Mouse (Mus musculus): ENCODE data around the gene Creb5. TPM values are rescaled to one million over a fixed set of nuclear protein-coding genes. Genes with fewer than 3 reads are reported as not detected.

Creb5 gene
- polyA plus RNA-seq (2015; fragmentation: Nextera tagmentation; extraction: Ambion mirVana) = 0.99 and 1.1 TPM in 2 replicates

DNA sequence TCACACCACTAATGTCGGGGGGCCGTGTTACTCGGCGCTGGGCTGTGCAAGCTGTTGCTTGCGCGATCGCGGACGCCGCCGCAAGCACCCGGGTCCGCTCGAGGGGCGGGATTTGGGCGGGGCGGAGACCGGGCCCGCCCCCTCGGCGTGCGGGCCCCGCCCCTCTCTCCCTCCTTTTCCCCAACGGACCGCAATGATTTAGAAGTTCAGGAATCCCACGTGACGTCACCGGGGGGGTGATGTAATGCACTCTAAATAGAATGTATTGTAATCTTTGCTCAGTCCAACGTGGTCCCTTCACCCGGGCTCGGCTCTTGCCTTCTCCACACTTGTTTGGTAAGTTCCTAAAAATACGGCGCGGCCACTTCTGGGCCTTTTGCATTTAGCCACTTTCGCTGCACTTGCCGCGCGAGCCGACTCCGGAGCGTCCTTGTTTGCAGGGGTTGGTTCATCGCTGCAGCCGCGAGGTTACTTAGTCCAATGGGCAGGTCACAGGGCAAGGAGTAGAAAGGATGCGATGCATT, at the start of gene Creb5:
Gene Creb5, plus strand, starts transcription at position 233 of the 524 bp plus-strand sequence.
- peak; percentile 24 for DNase-seq (ENCODE audit: low spot score)

DNA sequence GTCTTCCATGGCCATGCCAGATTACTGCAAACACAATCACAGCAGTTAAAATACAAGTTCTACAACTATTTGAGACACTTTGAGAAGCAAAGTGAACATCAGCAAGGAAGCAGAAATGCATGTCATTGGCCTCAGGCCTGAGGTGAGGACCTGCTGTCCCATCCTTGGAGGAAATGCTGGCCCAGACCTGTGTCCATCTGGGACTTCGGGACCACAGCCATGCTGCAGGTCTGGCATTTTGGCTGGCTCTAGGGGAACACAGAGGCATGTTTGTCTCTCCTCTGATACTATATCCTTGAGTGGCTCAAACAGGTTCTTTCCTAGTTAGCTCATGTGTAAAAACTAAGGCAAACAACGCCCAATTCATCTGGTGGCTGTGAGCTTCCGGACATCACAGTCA, 27.2 kb upstream of the Creb5 start:
- DNase-seq (ENCODE audit: low spot score) = no peak

DNA sequence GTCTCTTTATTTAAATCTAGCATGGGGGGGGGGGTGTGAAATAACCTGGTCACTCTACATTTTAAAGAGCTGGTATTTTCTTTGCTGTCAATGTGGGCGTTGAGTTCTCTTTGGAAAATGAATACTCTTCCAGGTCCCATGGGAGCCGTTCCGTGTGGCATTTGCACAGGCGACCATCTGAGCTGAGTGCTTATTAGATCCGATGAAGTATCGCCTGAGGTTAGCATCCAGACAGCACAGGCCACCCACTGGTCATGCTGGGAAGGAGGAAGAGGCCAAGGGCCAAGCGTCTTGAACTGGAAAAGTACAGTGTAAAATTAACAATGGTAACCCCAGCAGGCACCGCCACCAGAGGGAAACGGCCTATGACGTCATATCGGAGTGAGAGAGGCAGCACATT, 24.7 kb upstream of the Creb5 start:
- DNase-seq (ENCODE audit: low spot score) = no peak

DNA sequence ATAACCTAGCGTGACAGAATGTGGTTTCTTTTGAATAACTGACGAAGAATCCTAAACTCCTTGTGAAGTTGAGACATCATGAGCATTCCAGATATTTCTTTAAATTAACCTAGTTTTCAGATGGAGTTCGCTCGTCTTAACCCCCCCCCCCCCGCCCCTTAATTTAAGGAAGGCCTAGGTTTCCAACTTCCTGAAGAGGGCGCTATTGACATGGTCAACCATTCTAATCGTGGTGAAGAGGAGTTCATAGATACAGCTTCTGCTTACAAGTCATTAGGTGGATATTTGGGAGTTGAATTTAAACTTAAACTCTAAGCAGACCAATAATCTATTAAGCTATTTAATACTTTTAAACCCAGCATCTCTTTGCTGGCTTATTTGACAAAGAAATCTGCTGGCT, 20.0 kb upstream of the Creb5 start:
- DNase-seq (ENCODE audit: low spot score) = no peak

DNA sequence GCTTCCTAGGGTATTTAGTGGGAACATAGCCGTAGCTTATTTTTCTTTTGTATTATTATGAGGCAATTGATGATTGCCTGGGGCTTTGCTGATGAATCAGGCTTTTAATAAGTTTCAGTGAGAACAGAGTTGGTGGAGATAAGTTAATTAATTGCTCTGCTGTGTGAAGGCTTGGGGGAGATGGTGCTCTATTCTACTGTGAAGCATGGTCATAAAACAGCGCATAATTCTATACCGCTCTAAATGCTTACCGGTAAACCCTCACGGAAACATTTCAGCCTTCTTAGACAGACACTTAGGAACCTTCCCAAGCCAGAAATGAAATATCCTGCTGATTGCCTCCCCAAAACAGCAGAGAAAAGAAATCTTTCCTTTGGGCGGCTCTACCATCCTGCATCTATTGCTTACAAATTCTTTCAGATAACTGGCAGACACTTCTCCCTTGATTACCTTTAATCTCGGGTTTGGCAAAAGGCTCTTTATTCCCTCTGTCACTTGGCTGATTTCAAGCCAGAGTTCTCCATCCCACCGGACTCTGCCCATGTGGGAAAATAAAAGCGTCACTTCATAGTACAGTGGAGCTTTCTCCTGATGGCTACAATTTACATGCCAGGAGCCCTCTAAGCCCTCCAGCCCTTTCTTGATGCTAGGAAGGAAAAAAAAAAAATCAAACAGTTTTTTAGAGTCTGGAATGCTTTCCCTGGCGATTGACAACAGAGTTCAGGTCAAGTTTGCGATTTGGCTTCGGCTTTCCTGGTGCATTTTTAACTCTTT, 19.2 kb upstream of the Creb5 start:
- DNase-seq (ENCODE audit: low spot score) = no peak

DNA sequence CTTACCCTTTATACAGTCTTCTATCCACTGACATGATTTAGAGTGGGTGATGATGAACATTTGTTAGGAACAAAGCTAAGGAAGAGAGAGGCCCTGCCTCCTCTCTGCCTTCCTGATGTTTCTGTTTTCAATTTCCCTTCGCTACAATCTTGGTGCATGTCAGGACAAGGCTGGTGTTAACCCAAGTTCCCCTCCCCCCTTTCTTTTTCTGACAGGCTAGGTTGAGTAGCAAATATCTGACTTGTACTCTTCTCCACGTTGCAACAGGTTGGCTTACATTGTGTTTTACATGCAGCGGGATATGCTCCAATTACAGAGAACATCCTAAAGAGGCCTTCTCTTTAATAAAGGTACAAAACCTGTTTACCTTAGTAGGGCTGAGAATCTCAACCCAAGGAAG, 15.9 kb upstream of the Creb5 start:
- no peak for DNase-seq (ENCODE audit: low spot score)

DNA sequence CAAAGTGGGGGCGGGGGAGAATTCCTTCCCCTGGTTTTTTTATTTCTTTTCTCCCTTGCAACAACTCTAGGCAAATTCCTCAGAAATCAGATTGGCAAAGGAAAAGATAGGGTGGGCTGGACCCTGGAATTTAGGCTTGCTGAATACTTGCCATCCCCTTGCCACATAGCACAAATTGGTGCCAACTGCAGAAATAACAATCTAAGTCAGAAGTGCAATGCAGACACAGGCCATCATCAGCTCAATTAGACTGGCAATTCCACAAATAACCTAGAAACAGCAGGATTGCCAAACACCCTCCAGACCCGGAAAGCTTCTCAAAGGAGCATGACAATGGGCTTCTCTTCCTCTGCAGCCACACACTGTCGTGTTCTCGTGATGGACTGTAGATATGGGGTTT, 15.4 kb upstream of the Creb5 start:
- DNase-seq (ENCODE audit: low spot score) = no peak

DNA sequence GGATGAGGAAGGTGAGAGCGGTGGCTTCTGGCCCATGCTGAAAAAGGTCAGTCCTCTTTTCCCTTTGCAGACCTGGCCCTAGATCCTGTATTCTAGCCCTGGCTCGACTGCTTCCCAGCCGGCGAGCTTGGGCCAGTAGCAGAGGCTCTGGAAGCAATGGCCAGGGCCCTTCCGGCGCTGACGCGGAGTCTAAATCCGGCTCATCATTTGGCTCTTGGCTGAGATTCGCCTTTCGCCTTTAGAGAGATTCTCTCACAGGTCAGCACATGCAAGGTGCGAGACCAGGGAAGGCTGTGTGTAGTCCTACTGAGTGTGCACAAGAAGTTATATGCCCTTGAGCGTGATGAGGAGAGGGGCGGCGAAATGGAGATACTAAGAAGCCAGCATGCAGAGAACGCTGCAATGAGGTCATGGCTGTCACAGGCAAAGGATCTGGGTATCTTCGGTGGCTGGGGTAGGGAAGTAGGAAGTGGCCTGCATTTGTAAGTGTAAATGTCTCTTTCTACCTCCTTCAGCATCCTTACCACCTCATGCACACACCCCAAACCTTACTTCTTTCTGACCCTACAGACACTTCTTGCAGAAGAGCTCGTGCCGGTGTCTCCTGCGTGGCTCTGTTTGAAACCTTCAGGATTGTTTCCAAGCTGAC, 557 bp upstream of the Creb5 start:
- DNase-seq (ENCODE audit: low spot score) = no peak

DNA sequence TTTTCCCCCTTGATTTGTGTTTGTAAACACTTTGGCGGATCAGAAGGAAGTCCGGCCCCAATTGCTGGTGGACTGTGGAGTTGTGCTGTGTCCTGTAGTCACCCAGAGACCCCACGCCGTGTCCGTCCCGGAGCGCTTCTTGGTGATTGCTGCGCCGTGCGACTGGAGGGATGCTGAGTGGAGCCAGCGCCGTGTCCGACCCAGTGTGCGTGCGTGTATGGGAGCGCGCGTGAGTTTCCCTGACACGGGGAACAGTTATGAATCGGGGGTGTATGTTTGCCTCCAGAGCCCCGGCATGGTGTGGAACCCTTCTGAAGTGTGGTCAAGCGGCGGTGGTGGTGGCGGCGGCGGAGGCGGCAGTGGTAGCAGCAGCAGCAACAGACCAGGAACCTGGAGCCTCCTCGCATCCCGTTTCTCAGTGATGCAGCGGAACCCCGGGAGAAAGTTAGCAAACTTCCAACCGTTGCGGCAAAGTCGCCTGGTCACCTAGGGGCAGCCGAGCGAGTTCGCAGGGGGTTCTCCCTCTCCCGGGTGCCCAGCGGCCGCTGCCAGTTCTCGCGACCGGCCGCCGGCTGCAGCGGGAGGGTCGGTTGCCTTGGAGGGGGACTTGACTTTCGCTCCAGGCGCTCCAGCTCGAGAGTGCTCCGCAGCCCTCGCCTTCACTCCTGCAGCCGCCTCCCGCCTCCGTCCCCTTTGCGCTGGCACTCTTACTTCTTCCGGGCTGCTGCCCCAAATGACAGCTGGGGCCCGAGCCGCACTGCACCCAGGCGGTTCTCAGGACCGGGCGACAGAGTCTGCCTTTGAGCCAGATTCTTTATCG, 702 bp downstream of the Creb5 start:
- no peak for DNase-seq (ENCODE audit: low spot score)

DNA sequence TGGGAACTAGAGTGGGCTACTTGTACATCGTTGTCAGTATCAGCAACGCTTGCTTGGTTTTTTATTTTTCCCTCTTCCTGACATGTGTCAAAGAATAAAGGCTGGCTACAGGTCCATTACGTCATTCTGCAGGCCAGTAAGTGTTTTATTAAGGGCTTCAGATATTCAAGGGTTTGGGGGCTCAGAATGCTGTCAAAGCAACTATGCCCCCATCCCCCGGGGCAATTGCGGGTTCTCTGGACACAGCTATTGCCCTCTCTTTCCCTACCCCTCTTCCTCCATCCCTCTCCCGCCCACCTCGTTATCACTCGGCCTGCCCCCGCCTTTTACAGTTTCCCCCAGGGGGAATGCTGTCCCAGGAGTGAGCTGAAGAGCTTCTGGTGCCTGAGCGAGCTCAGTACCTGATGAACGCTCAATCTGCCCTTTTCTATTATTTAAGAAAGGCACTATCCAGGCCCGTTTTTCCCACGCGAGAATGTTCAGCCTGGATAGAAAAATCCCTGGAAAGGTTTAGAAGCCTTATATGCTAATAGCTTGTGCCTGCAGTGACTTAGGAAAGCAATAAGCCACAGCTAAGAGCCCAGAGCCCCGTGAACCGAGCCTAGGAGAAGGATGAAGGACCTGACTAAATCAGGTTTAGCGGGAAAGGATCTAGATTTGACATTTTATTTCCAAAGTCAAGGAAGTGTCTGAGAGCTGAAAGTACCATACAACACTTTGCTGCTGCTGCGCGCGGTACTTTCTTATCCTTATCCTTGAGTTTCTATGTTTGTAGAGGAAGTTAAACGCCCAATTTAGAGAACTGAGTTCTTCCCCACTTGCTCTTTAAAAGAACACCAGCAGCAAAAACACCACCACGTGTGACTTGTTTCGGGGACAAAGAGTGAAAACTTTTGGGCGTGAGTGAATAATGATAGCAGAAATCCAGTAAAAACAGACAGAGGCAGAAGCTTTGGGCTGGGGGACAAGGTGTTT, 1.8 kb downstream of the Creb5 start:
- no peak for DNase-seq (ENCODE audit: low spot score)

DNA sequence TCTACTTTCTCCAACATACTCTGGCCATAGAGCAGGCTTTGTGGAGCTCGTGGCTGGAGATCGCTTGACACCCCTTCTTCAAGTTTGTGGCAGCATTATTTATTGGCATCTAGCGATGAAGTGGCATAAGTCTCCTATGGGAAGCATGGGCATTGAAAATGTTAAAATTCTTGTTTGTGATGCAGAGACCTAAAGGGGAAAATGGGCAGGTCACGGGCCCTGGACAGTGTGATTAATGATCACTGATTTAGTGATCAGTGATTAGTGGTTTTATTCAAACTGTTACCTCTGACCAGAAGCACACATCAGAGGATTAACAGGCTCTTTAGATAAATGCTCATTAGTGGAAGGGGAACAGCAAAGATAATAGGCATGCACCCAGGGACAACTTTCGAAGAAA, 2.6 kb downstream of the Creb5 start:
- no peak for DNase-seq (ENCODE audit: low spot score)

DNA sequence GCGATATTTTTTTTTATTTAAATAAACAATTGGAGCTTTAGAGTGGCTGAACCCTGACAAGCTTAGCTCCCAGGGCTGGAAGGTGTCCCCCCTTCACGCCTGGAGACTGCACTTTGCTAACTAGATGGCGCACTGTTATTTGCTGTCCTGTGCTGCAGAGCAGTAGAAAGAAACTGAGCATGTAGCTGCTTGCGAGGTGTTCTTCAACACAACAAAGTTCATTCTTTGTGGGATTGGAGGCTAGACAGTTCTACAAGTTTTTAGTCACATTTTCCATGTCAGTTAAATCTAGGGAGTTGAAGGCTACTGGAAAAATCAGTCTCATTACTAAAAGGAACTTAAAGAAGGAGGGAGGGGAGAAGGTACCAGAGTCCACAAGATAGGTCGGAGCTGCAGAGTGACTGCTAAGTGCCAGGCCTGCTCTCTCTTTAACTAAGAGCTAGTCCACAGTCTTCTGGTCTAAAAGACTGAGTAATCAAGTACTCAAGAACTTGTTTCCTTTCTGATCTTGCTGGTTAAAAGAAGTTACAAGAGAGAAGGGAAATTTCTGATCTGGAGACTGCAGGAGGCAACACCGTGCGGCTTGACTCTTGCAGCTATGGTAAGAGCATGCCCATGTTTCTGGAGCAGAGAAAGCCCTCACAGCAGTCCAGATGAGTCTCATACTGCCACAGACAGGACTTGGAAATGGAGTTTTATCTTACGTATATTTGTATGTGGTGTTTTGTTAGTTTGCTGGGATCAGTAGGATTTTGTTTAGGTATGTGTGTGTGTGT, 3.3 kb downstream of the Creb5 start:
- DNase-seq (ENCODE audit: low spot score) = no peak

DNA sequence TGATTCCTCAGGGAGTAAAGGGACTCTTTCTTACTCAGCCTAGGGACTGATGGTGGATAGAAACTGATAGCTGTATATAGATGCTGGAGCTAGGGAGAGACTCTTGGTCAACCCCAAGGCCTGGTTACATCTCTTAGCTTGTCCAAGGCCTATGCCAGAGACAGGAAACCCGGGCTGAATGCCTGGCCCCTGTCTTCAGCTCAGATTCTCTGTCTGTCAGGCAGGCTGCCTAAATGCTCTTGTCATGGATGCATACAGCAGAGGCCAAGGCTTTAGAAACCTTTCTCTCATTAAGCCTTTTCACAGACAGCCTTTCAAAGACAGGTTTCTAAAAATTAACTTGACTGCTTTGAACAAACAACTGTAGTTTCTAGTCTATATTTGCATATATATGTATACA, 5.9 kb downstream of the Creb5 start:
- no peak for DNase-seq (ENCODE audit: low spot score)

DNA sequence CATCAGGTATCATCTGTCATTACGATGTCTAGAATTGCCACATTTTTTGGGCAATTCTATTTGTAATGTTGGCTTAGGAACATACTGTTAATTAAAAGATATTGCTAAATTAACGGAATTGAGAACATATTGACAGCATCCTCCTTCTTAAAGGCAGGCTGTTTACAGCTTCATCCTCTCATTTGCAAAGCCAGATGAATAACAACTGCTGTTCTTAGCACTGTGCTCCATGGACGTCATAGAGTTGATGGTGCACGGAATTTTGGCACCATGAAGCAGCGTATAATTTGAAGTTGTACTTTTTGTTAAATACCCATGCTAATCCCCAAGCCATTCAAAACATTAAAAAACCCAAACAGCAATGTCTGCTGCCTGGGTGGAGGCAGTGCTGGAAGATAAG, 10.8 kb downstream of the Creb5 start:
- no peak for DNase-seq (ENCODE audit: low spot score)

DNA sequence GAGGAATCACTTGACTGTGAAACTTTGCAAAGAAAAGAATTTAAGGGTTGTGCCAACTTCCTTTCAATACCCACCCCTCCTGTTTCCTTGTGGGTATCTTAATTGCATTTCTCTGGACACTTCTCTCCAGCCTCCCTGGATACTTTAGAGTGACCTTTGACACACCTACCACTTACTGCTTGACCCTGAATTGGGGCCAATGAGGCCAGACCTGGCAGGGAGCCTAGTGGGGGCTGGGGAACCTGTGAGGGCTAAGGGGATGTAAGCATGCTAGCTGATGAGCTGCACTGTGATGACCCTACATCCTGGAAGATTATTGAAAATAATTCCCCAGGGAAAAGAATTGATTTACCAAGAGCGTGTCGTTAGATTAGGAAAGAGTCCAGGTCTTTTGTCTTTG, 17.1 kb downstream of the Creb5 start:
- DNase-seq (ENCODE audit: low spot score) = no peak

DNA sequence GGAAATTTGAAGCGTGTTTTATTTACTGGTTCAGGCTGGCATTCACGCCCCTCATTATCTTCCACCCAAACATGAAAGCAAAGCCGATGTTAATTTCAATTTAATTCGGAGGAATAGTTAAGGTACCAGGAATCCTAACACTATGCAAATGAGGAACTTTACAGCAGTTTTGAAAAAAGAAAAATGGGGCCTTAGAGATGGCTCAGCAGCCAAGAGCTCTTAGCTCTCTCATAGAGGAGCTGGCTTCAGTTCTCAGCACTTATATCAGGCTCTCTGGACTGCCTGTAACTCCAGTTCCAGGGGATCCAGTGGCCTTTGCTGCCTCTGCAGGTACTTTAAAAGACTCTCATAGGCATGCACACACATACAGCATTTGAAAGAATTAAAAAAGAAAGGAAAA, 19.1 kb downstream of the Creb5 start:
- no peak for DNase-seq (ENCODE audit: low spot score)

DNA sequence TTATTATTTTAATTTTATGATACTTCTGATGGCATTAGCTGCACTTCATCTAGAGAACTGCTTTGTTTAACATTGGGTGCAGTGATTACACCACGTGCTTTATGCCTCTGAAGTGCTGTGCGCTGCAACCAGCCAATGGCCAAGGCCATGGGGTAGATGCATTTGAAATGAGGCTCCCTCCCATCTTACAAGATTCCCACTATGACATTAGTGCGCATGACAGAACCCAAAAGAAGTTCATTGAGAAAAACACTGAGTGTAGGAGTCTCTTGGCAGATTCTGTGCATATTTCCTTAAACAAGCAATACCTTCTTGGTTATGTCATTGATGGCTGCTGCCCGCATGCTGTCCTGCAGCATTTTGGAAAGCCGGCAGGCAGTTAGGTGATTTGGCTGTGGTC, 19.6 kb downstream of the Creb5 start:
- no peak for DNase-seq (ENCODE audit: low spot score)

DNA sequence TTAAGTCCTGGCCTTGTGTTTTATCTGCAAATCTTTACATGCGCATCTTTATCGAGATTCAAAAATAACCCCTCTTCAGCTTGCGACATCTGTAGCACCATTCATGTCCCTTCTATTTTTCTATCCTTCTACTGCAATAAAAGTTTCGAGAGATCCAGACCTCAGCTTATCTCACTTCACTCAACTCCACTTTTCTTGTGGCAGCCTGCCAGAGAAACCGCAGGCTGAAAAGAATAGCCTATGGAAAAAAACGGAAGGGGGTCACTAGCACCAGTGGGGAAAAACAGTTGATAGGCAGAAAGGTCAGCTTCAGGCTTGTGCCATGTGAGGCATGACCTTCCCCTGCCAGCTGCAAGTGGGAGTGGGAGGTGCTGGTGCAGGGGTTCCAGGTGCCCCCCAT, 21.6 kb downstream of the Creb5 start:
- no peak for DNase-seq (ENCODE audit: low spot score)

DNA sequence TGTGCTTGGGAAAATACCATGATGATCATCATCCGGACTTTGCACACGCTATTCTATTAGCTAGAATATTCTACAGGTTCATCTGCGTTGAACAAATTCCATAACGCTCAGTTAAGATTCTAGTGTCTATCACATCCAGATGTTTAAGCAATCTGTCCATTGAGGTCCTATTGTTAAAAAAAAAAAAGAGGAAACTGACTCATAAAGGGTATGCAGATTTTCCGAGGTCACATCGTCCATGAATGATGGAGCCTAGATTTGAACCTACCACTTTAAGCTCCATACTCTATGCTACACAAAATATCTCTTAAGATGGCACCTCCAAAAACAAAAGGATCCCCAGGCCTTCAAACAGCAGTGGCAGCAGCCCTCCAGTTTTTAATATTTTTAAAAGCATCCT, 26.5 kb downstream of the Creb5 start:
- no peak for DNase-seq (ENCODE audit: low spot score)

DNA sequence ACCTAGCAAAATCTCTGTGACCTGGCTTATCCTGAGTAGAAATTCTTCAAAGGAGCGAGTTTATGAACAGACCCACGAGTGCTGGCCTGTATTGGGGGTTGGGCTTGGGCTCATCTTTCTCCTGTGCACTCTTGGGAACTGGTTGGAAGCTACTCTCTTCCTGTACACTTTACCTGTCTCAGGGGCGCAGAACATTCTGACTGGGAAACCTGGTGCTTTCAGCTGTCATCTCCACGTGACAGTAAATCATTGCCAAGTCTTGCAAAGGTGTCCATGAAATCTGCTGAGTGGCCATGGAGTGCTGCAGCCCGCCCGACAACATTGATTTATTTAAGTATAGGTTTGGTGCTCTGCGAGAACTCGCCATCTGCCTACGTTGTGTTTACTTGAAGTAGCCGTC, 27.1 kb downstream of the Creb5 start:
- no peak for DNase-seq (ENCODE audit: low spot score)
